Mouse (Mus musculus): ENCODE results near the gene Hmgn2. TPM values are rescaled to one million over a fixed set of nuclear protein-coding genes. Genes with fewer than 3 reads are reported as not detected.

Gene Hmgn2
- polyA plus RNA-seq, 1 experiment from 2014 or later, result 1,413 TPM

- 87% methylated on average over 13 of the region's 13 CpGs for WGBS
- Histone ChIP-seq H3K9ac (no peak overlapping the region), H3K9me3 (replicated peaks) (no peaks in the 10 kb centered on the region), H3K4me2 (no peak overlapping the region), H3K36me3 (peaks cover 18% of the 10 kb centered on the region), H3K27ac (no peak overlapping the region), H3K27me3 (no peaks in the 10 kb centered on the region), H3K4me1 (replicated peaks) (peaks cover 31% of the 10 kb centered on the region), H3K4me3 (no peak overlapping the region)
- no peak for ATAC-seq (replicated peaks; ENCODE audit: insufficient number of reproducible peaks, insufficient read depth, low FRiP score, low read depth)
These were observed 2.4 kb upstream of the Hmgn2 start for GRCm38 (mm10) chr4:133970876-133971275.

DNA sequence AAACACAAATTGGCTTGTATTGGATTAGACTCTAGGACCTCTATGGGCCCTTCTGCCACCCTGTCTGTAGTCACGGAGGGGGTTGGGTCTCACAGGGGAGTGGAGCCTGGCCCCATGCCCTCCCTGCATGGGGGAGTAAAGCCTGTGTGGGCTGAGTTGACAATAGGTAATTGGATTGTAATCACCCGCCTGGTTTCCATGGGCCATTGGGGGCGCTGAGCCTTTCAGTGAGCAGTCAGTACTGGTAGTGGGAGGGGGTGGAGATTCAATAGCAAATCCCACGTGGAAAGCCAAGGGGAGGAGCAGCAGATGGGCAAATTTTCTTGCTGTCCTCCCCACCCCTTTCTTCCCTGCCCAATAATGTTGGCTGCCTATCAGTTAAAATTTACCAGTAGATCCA lies 1.7 kb upstream of the Hmgn2 start:
- WGBS, result 49% methylated on average over 4 of the region's 4 CpGs
- no peak overlapping the region for H3K4me3 ChIP-seq
- no peaks in the 10 kb centered on the region for H3K27me3 ChIP-seq
- no peak overlapping the region for H3K27ac ChIP-seq
- H3K4me2 ChIP-seq, result no peak overlapping the region
- H3K9ac ChIP-seq, result no peak overlapping the region
- H3K36me3 ChIP-seq, result peaks cover 21% of the 10 kb centered on the region
- H3K4me1 ChIP-seq (replicated peaks), result peaks cover 35% of the 10 kb centered on the region
- no peaks in the 10 kb centered on the region for H3K9me3 ChIP-seq (replicated peaks)
- no peak for ATAC-seq (replicated peaks; ENCODE audit: insufficient number of reproducible peaks, insufficient read depth, low FRiP score, low read depth)

DNA sequence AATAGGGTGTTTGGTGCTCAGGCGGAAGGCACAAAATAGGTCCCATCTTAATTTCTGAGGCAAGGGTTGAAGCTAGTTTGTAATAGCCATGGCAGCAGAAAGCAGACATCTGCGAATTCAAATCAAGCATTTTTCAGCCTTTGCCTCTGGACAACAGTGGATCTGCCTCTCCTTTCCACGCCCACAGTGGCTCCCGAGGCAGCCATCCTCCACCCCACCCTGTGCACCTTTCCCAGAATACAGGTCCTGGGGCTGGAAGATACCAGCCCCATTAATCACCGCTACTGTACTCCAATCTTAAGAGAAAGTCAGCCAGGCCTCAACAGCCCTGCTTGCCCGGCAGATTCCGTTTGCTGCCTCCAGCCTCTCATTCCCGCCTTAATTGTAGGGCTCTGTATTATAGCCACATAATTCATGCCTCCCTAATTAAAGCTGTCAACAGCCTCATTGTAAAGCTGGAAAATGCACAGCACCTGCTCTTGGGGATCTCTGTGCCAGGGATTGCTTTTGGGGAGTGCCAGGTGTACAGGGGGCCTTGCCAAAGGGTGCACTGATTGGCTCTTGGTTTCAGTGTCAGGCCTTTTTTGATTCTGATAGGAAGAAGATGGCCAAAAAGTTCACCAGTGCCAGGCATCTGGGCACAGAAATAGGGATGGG lies 792 bp upstream of the Hmgn2 start:
- H3K9ac ChIP-seq, result no peak overlapping the region
- H3K4me2 ChIP-seq, result peak overlapping the region; percentile 88; the same call in 1 of the 2 replicates
- peaks cover 29% of the 10 kb centered on the region for H3K4me1 ChIP-seq (replicated peaks)

DNA sequence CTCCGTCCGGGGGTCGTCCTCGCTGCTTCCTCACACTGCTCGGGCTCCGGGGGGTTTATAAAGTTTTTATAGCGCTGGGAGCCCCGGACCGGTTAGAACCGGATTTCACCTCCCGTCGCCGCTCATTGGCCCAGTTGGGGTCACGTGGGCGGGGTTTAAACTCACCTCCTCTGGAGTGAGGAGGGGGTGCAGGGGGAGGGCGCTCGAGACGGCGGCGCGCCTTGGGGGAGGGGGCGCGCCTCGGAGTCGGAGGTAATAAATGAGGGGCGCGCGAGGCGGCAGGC lies 642 bp downstream of the Hmgn2 start:
- Histone ChIP-seq H3K9ac (peak overlapping the region; percentile 95), H3K4me2 (peak overlapping the region; percentile 88), H3K4me3 (peak overlapping the region; percentile 79), H3K9me3 (replicated peaks) (no peaks in the 10 kb centered on the region), H3K27me3 (no peaks in the 10 kb centered on the region), H3K4me1 (replicated peaks) (peaks cover 29% of the 10 kb centered on the region), H3K36me3 (peaks cover 37% of the 10 kb centered on the region), H3K27ac (peak overlapping the region; percentile 99)
- ATAC-seq (replicated peaks; ENCODE audit: insufficient number of reproducible peaks, insufficient read depth, low FRiP score, low read depth), result peak; percentile 89
- under 1% methylated on average over 29 of the region's 29 CpGs for WGBS

More for the DNA sequence above, 792 bp upstream of the Hmgn2 start:
- peak overlapping the region; percentile 79; the same call in 1 of the 2 replicates for H3K4me3 ChIP-seq
- H3K36me3 ChIP-seq, result peaks cover 22% of the 10 kb centered on the region
- no peaks in the 10 kb centered on the region for H3K27me3 ChIP-seq
- no peak overlapping the region for H3K27ac ChIP-seq
- 48% methylated on average over 8 of the region's 8 CpGs for WGBS
- no peaks in the 10 kb centered on the region for H3K9me3 ChIP-seq (replicated peaks)
- ATAC-seq (replicated peaks; ENCODE audit: insufficient number of reproducible peaks, insufficient read depth, low FRiP score, low read depth), result no peak

- Histone ChIP-seq H3K4me3 (peak overlapping the region; percentile 79), H3K4me2 (peak overlapping the region; percentile 88), H3K9me3 (replicated peaks) (no peaks in the 10 kb centered on the region), H3K4me1 (replicated peaks) (peaks cover 29% of the 10 kb centered on the region), H3K27me3 (no peaks in the 10 kb centered on the region), H3K36me3 (peaks cover 37% of the 10 kb centered on the region), H3K9ac (peak overlapping the region; percentile 95), H3K27ac (peak overlapping the region; percentile 99)
- WGBS, result under 1% methylated on average over 84 of the region's 101 CpGs
- peak; percentile 87 for ATAC-seq (replicated peaks; ENCODE audit: insufficient number of reproducible peaks, insufficient read depth, low FRiP score, low read depth)
These were observed 1.1 kb downstream of the Hmgn2 start for GRCm38 (mm10) chr4:133967138-133967865.

DNA sequence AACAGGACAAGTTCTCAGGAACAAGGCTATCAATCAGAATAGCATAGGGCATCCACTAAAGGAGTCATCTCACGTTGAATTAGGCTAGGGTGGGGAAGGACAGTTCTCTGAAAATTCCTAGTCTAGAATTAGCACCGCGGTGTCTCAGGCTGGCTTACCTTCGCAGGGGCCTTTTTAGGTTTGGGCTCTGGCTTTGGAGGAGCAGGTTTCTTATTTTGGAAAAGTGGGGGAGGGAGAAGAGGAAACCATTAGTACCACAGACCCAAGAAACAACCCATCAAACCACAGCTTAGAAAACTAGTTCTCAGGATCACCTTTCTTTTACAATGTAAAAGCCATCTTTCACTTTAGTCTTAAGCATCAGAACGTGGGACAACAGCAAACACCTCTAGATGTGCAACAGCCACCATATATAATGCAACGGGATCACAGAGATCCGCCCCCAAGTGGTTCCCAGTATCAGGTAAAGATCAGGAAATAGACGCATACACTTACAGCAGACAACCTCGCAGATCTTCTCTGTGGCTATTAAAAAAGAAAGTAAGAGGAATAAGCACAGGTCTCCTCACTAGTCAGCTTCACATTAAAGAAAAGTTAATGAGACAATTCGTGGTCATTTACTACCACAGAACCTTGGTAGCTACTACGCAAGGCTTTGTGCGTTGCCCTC lies 2.0 kb downstream of the Hmgn2 start:
- Histone ChIP-seq H3K4me1 (replicated peaks) (peaks cover 29% of the 10 kb centered on the region), H3K9ac (peak overlapping the region; percentile 53), H3K4me3 (peak overlapping the region; percentile 79), H3K27ac (0 out of 2 replicates have a peak overlapping the region, but pooled peaks have one; percentile 99), H3K27me3 (no peaks in the 10 kb centered on the region), H3K9me3 (replicated peaks) (no peaks in the 10 kb centered on the region), H3K36me3 (peaks cover 37% of the 10 kb centered on the region), H3K4me2 (peak overlapping the region; percentile 88)
- ATAC-seq (replicated peaks; ENCODE audit: insufficient number of reproducible peaks, insufficient read depth, low FRiP score, low read depth), result no peak
- WGBS, result 28% methylated on average over 12 of the region's 12 CpGs

DNA sequence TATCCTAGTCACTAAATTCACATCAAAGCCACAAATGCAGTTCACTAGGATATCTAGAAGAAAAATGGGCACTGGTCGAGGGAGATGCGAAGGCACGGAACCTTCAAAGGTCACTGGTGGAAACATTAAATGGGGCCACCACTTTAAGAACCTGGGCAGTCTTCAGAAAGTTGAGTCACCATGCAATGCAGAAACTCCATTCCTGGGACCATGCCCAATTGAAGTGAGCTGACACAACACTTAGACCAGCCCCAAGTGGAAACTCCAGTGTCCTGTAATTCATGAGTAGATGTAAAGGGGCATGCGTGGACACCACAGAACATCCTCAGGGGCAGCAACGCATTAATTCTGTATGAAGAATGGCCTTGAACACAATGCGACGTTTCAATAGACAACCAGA lies 5.9 kb downstream of the Hmgn2 start:
- H3K9ac ChIP-seq, result no peak overlapping the region
- H3K4me2 ChIP-seq, result no peak overlapping the region
- H3K9me3 ChIP-seq (replicated peaks), result no peaks in the 10 kb centered on the region
- no peak overlapping the region for H3K27ac ChIP-seq
- H3K4me3 ChIP-seq, result no peak overlapping the region
- 85% methylated on average over 7 of the region's 7 CpGs for WGBS
- no peak for ATAC-seq (replicated peaks; ENCODE audit: insufficient number of reproducible peaks, insufficient read depth, low FRiP score, low read depth)
- H3K4me1 ChIP-seq (replicated peaks), result peaks cover 14% of the 10 kb centered on the region
- no peaks in the 10 kb centered on the region for H3K27me3 ChIP-seq
- peaks cover 28% of the 10 kb centered on the region for H3K36me3 ChIP-seq

GRCm38 (mm10) chr4:133958884-133959283 lies 9.6 kb downstream of the Hmgn2 start:
- Histone ChIP-seq H3K9me3 (replicated peaks) (no peaks in the 10 kb centered on the region), H3K27me3 (no peaks in the 10 kb centered on the region), H3K9ac (no peak overlapping the region), H3K4me1 (replicated peaks) (no peaks in the 10 kb centered on the region), H3K4me2 (no peak overlapping the region), H3K4me3 (no peak overlapping the region), H3K36me3 (peaks cover 11% of the 10 kb centered on the region), H3K27ac (no peak overlapping the region)
- 77% methylated on average over 1 of the region's 1 CpGs for WGBS
- no peak for ATAC-seq (replicated peaks; ENCODE audit: insufficient number of reproducible peaks, insufficient read depth, low FRiP score, low read depth)

DNA sequence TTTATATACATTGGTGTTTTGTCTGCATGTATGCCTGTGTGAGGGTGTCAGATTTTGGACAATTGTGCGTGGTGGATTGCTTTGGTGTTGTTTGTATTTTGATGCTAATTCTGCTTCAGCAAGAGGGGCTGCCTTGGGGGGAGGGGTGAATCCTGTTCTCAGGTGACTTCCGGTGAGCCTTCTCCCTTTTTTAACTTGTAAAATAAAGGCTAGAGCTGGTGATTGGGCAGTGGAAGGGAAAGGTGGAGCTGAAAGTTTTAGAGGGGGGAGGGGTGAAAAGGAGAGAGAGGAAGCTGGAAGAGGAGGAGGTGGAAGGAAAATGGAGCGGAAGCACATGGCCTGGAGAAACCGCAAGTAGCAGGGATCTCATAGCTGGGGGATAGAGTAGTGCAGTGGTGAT lies 12.1 kb downstream of the Hmgn2 start:
- H3K27ac ChIP-seq, result no peak overlapping the region
- ATAC-seq (replicated peaks; ENCODE audit: insufficient number of reproducible peaks, insufficient read depth, low FRiP score, low read depth), result no peak
- H3K4me1 ChIP-seq (replicated peaks), result no peaks in the 10 kb centered on the region
- no peak overlapping the region for H3K4me2 ChIP-seq
- no peak overlapping the region for H3K9ac ChIP-seq
- no peaks in the 10 kb centered on the region for H3K36me3 ChIP-seq
- H3K4me3 ChIP-seq, result no peak overlapping the region
- WGBS, result 86% methylated on average over 4 of the region's 4 CpGs
- no peaks in the 10 kb centered on the region for H3K27me3 ChIP-seq
- H3K9me3 ChIP-seq (replicated peaks), result no peaks in the 10 kb centered on the region

- Histone ChIP-seq H3K4me1 (replicated peaks) (peaks cover 1% of the 10 kb centered on the region; the same call in 1 of the 2 replicates), H3K9ac (no peak overlapping the region), H3K27ac (no peak overlapping the region), H3K27me3 (no peaks in the 10 kb centered on the region), H3K36me3 (no peaks in the 10 kb centered on the region), H3K4me2 (no peak overlapping the region), H3K9me3 (replicated peaks) (no peaks in the 10 kb centered on the region), H3K4me3 (no peak overlapping the region)
- WGBS, result 34% methylated on average over 4 of the region's 4 CpGs
- no peak for ATAC-seq (replicated peaks; ENCODE audit: insufficient number of reproducible peaks, insufficient read depth, low FRiP score, low read depth)
These were observed 21.7 kb downstream of the Hmgn2 start for GRCm38 (mm10) chr4:133946736-133947135.

- Histone ChIP-seq H3K4me3 (no peak overlapping the region), H3K4me2 (no peak overlapping the region), H3K27ac (no peak overlapping the region), H3K36me3 (no peaks in the 10 kb centered on the region), H3K4me1 (replicated peaks) (peaks cover 9% of the 10 kb centered on the region; the same call in 1 of the 2 replicates), H3K9ac (no peak overlapping the region), H3K9me3 (replicated peaks) (no peaks in the 10 kb centered on the region), H3K27me3 (no peaks in the 10 kb centered on the region)
- WGBS, result 67% methylated on average over 3 of the region's 3 CpGs
- no peak for ATAC-seq (replicated peaks; ENCODE audit: insufficient number of reproducible peaks, insufficient read depth, low FRiP score, low read depth)
These were observed 24.7 kb downstream of the Hmgn2 start for GRCm38 (mm10) chr4:133943791-133944190.

Measured in heart, embryonic 15.5 days (tissue).